Mouse (Mus musculus) naive thymus-derived CD4-positive, alpha-beta T cell, adult 5 months (primary cell): Measurements from ENCODE around the gene Zfp120. TPM values are rescaled to one million over a fixed set of nuclear protein-coding genes. Genes with fewer than 3 reads are reported as not detected.

ENCODE experiments used
- polyA plus RNA-seq: library from polyadenylated mRNA; unstranded; fragments of 100-300 nt; shearing (Covaris generic); gene quantifications from one replicate; pipeline ENCODE4 v1.2.1, GENCODE M21; 2017

Zfp120 gene
- 9.5 TPM for polyA plus RNA-seq

GRCm38 (mm10) chr2:150136435-150136897, at the start of gene Zfp120:
Gene Zfp120 (minus strand): TSS chr2:150136708.

GRCm38 (mm10) chr2:150181570-150181999, 45.1 kb upstream of the Zfp120 start, which contains the start of gene Gm14139:
Gene Gm14139 (plus strand): TSS chr2:150181755.

GRCm38 (mm10) chr2:150179579-150179978, 43.1 kb upstream of the Zfp120 start, which contains the start of gene Gm10770:
Gene Gm10770 (minus strand): TSS chr2:150179679.

Other genes with a start within 250 kb of the Zfp120 start
- not detected for gene Gm10770, start 43.0 kb upstream of the Zfp120 start, polyA plus RNA-seq
- gene Gm14139, start 45.0 kb upstream of the Zfp120 start, polyA plus RNA-seq = 0.20 TPM
- gene Zfp937, start 81.4 kb upstream of the Zfp120 start, polyA plus RNA-seq = 2.1 TPM
- gene Gm21994, start 118.9 kb upstream of the Zfp120 start, polyA plus RNA-seq = 8.9 TPM
- not detected for gene Gm14124, start 120.8 kb upstream of the Zfp120 start, polyA plus RNA-seq
- 5.0 TPM for gene Gm10130, start 187.0 kb upstream of the Zfp120 start, polyA plus RNA-seq
- 3.5 TPM for gene 3300002I08Rik, start 226.1 kb upstream of the Zfp120 start, polyA plus RNA-seq